In the genomic region with DNA sequence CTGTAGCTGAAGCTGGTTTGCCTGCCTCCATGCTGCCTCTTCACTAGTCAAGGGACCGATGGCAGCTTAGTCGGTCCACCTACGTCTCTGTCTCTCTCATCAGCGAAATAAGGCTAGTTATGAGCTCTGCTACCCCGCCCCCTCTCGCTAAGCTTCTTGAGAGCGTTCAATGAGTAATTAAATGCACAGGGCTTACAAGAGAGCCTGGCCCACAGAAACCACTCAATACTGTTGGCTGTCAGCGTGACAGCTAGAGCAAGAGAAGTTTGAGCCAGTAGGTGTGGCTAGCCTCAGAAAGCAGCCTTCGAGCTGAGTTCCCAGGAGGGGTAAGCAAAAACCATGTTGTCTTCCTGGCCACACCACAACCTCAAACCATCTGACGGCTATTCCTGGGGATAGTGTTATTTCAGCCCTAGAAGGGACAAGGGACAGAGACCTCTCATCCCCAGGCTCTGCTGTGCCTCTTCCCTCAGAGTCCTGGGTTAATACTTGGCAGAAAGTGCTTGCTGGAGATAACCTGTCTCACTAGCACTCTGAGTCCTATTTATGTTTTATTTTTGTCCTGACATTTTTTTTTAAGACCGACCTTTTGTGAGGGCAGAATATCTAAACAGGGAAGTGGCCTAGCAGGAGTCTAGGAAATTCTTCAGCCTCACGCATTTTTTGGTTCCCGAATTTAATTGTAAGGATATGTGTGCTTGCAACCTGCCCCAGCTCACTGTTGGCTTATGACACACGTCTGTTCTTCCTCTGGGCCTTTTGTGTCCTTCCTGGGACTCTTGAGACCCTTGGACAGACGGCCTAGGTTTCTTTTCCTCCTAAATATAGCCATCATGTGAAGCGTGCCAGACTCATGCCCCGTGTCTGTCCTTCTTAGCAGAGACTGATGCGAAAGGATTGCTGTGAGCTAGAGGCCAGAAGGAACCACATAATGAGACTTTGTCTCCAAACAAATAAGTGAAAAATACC, we compare ENCODE assay signal across 8 mouse cellular contexts.
DNase-seq lines count a peak whose midpoint lies in the region; ATAC-seq lines count a peak whose summit lies in the region.

No protein-coding gene starts in this region.

- no peaks in the 10 kb centered on the region for H3K36me3 ChIP-seq in hindbrain, embryonic 10.5 days
- no peaks in the 10 kb centered on the region for H3K36me3 ChIP-seq in hindbrain, embryonic 13.5 days

- H3K4me2 ChIP-seq in hindbrain, embryonic 13.5 days, result no peak overlapping the region

- 70% methylated on average over 18 of the region's 18 CpGs for WGBS in hindbrain, embryonic 10.5 days
- 58% methylated on average over 18 of the region's 18 CpGs for WGBS in hindbrain, embryonic 13.5 days

- peaks cover 14% of the 10 kb centered on the region for H3K4me1 ChIP-seq in hindbrain, embryonic 10.5 days (replicated peaks)
- H3K4me1 ChIP-seq in hindbrain, embryonic 13.5 days (replicated peaks), result peaks cover 9% of the 10 kb centered on the region

- peak; percentile 18 for DNase-seq in hindbrain, embryonic 10.5 days (ENCODE audit: low spot score)
- peak; percentile 25 to 44 for DNase-seq in frontal cortex, postnatal 10 days (ENCODE audit: low spot score in 2 of 2)
- peak; percentile 66 for DNase-seq in layer of hippocampus, adult 9-11 months
- peak; percentile 73 for DNase-seq in right cerebral cortex, adult 18-20 months
- DNase-seq in ovary, postnatal 10 days (ENCODE audit: low spot score), result no peak
- no peak for DNase-seq in Muller cell, postnatal 12 days (ENCODE audit: inconsistent ontology term)
- no peak for DNase-seq in liver

- H3K9me3 ChIP-seq in hindbrain, embryonic 10.5 days, result no peaks in the 10 kb centered on the region
- H3K9me3 ChIP-seq in hindbrain, embryonic 13.5 days, result no peaks in the 10 kb centered on the region

- ATAC-seq in hindbrain, embryonic 13.5 days (ENCODE audit: low FRiP score), result no peak

- H3K9ac ChIP-seq in hindbrain, embryonic 13.5 days, result no peak overlapping the region

- H3K27me3 ChIP-seq in hindbrain, embryonic 10.5 days (ENCODE audit: insufficient read depth, poor library complexity, severe bottlenecking), result no peaks in the 10 kb centered on the region
- no peaks in the 10 kb centered on the region for H3K27me3 ChIP-seq in hindbrain, embryonic 13.5 days

- H3K4me3 ChIP-seq in hindbrain, embryonic 10.5 days, result no peak overlapping the region
- H3K4me3 ChIP-seq in hindbrain, embryonic 13.5 days, result no peak overlapping the region

- H3K27ac ChIP-seq in hindbrain, embryonic 10.5 days, result peak overlapping the region; percentile 59; the same call in 1 of the 2 replicates
- no peak overlapping the region for H3K27ac ChIP-seq in hindbrain, embryonic 13.5 days

Comparison
In these comparisons a context has a peak if more than half of its experiments do, and no peak if none do; other contexts are left out.
1. DNase-seq: peak in hindbrain, embryonic 10.5 days (single experiment), frontal cortex, postnatal 10 days (2 of 2), layer of hippocampus, adult 9-11 months (single experiment) and right cerebral cortex, adult 18-20 months (single experiment); none in ovary, postnatal 10 days (single experiment), Muller cell, postnatal 12 days (single experiment) and liver (single experiment).